Comparison of ENCODE assay signal across 9 mouse cellular contexts in the genomic region with DNA sequence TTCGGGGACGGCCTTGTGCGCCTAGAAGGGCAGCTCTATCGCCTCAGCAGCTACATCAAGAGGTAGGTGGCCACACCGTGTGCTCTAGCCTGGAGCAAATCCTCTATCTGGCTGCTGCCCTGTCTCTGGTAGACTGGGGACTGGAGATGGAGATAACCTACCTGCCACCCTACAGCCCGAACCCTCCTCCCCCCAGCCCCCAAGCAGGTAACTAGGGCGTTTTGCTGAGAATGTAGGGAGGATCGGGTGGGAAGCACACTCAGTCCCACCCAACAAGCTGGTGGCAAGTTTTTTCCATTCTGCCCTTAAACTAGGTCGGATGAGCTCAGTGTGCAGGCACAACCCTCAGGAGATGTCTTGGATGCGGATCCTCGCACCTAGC. TPM values are rescaled to one million over a fixed set of nuclear protein-coding genes. Genes with fewer than 3 reads are reported as not detected.
DNase-seq lines count a peak whose midpoint lies in the region; ATAC-seq and TF ChIP-seq lines count a peak whose summit lies in the region.
"Had no signal": no experiment of that assay in that cellular context is flagged by ENCODE, and none has a peak within 500 bp of the region (broad histone marks: within the 10 kb centered on the region; RNA-seq: fewer than 3 reads in every experiment).

No protein-coding gene starts in this region.

- peak overlapping the region; percentile 40 for H3K4me3 ChIP-seq in heart, embryonic 11.5 days (ENCODE audit: low read depth, low read length)
- H3K4me3 ChIP-seq in ES-E14 (ENCODE audit: insufficient read depth in 1 of 2, low read depth in 1 of 2, low read length in 2 of 2, poor library complexity in 1 of 2, severe bottlenecking in 1 of 2): peak overlapping the region; percentile 54 to 64; a peak in 3 of 4 replicates
- H3K4me3 ChIP-seq in forebrain, postnatal 0 days (ENCODE audit: low read depth, low read length): peak overlapping the region; percentile 18; the same call in 1 of the 2 replicates
- no peak overlapping the region for H3K4me3 ChIP-seq in liver, embryonic 14.5 days (ENCODE audit: insufficient read depth in 1 of 2, low read depth in 2 of 2, low read length in 2 of 2)

- no peak for DNase-seq in heart, postnatal 36 days
- no peak for DNase-seq in ES-E14 (ENCODE audit: low read depth, low spot score)
- no peak for DNase-seq in forebrain, postnatal 0 days
- DNase-seq in liver, embryonic 14.5 days (ENCODE audit: low read depth in 3 of 3, low spot score in 3 of 3): no peak
- no peak for DNase-seq in adrenal gland, adult 8-10 months
- no peak for DNase-seq in yolk sac, embryonic 10.5 days (ENCODE audit: low spot score)
- DNase-seq in kidney, postnatal 36 days: no peak

- no peak for TF ChIP-seq EP300 in liver, embryonic 14.5 days (IDR thresholded peaks at IDR 0.05; ENCODE audit: low read depth)

- H3K4me1 ChIP-seq in heart, embryonic 11.5 days (ENCODE audit: control insufficient read depth, insufficient read depth, low read length): 0 out of 2 replicates have a peak, but pooled peaks cover 6% of the 10 kb centered on the region
- peaks cover 0 to 2% of the 10 kb centered on the region in 2 experiments; a peak in 1 of 4 replicates for H3K4me1 ChIP-seq in ES-E14 (ENCODE audit: control insufficient read depth in 2 of 2, insufficient read depth in 2 of 2, low read length in 2 of 2, poor library complexity in 1 of 2)
- peaks cover 16% of the 10 kb centered on the region for H3K4me1 ChIP-seq in forebrain, postnatal 0 days (ENCODE audit: insufficient read depth)
- H3K4me1 ChIP-seq in liver, embryonic 14.5 days (replicated peaks; ENCODE audit: control insufficient read depth in 2 of 2, insufficient read depth in 2 of 2, low read length in 1 of 2): peaks cover 0 to 3% of the 10 kb centered on the region in 2 experiments; a peak in 1 of 4 replicates

- H3K27ac ChIP-seq in heart, embryonic 11.5 days (ENCODE audit: low read depth, low read length): no peak overlapping the region
- no peak overlapping the region for H3K27ac ChIP-seq in ES-E14 (ENCODE audit: insufficient read depth, low read depth, low read length, poor library complexity, severe bottlenecking)
- no peak overlapping the region for H3K27ac ChIP-seq in forebrain, postnatal 0 days (ENCODE audit: low read depth, low read length)
- H3K27ac ChIP-seq in liver, embryonic 14.5 days: no peak overlapping the region

- peak overlapping the region; percentile 84 for H3K4me2 ChIP-seq in heart, embryonic 11.5 days
- peak overlapping the region; percentile 50 for H3K4me2 ChIP-seq in forebrain, postnatal 0 days (ENCODE audit: low read depth)
- peak overlapping the region; percentile 11; the same call in 1 of the 2 replicates for H3K4me2 ChIP-seq in liver, embryonic 14.5 days (ENCODE audit: low read depth)

- intact Hi-C loops in heart, postnatal 36 days (cut with DNase I): no loop called here

- in situ Hi-C loops in ES-E14 (cut with MboI; ENCODE audit: low sequenced_read_pairs in 2 of 2, unreplicated experiment in 2 of 2): no loop called here

- peak overlapping the region; percentile 69 for H3K9ac ChIP-seq in heart, embryonic 11.5 days (ENCODE audit: low read depth, low read length)
- peak overlapping the region; percentile 40; the same call in 1 of the 2 replicates for H3K9ac ChIP-seq in ES-E14 (ENCODE audit: insufficient read depth, low read depth, low read length, poor library complexity, severe bottlenecking)
- H3K9ac ChIP-seq in forebrain, postnatal 0 days: peak overlapping the region; percentile 19; the same call in 1 of the 2 replicates
- no peak overlapping the region for H3K9ac ChIP-seq in liver, embryonic 14.5 days (replicated peaks)

- WGBS in heart, embryonic 11.5 days (ENCODE audit: insufficient replicate concordance): 30% methylated on average over 11 of the region's 11 CpGs
- WGBS in forebrain, postnatal 0 days: 40% methylated on average over 11 of the region's 11 CpGs
- WGBS in liver, embryonic 14.5 days (ENCODE audit: insufficient replicate concordance): 26% methylated on average over 11 of the region's 11 CpGs

- no peaks in the 10 kb centered on the region for H3K36me3 ChIP-seq in heart, embryonic 11.5 days (ENCODE audit: control insufficient read depth, insufficient read depth, low read length)
- H3K36me3 ChIP-seq in ES-E14 (ENCODE audit: control insufficient read depth, insufficient read depth, low read length, poor library complexity, severe bottlenecking): no peaks in the 10 kb centered on the region
- H3K36me3 ChIP-seq in forebrain, postnatal 0 days (ENCODE audit: insufficient read depth): no peaks in the 10 kb centered on the region
- no peaks in the 10 kb centered on the region for H3K36me3 ChIP-seq in liver, embryonic 14.5 days (replicated peaks; ENCODE audit: control insufficient read depth, insufficient read depth, low read depth)

- no peaks in the 10 kb centered on the region for H3K9me3 ChIP-seq in heart, embryonic 11.5 days (replicated peaks; ENCODE audit: control insufficient read depth, low read length)
- H3K9me3 ChIP-seq in ES-E14 (ENCODE audit: control insufficient read depth, insufficient read depth, low read depth, low read length): no peaks in the 10 kb centered on the region
- H3K9me3 ChIP-seq in forebrain, postnatal 0 days (ENCODE audit: low read length): no peaks in the 10 kb centered on the region
- H3K9me3 ChIP-seq in liver, embryonic 14.5 days (ENCODE audit: control insufficient read depth, low read length): no peaks in the 10 kb centered on the region

- TF ChIP-seq CTCF in forebrain, postnatal 0 days (IDR thresholded peaks at IDR 0.05; ENCODE audit: low read depth): no peak
- no peak for TF ChIP-seq CTCF in liver, embryonic 14.5 days (IDR thresholded peaks at IDR 0.05; ENCODE audit: low read depth)

- peaks cover 14% of the 10 kb centered on the region for H3K27me3 ChIP-seq in heart, embryonic 11.5 days (ENCODE audit: control insufficient read depth, insufficient read depth, low read length)
- no peaks in the 10 kb centered on the region for H3K27me3 ChIP-seq in forebrain, postnatal 0 days (ENCODE audit: insufficient read depth, low read length)
- peaks cover 5% of the 10 kb centered on the region for H3K27me3 ChIP-seq in liver, embryonic 14.5 days (ENCODE audit: control insufficient read depth, insufficient read depth, low read length)

- ATAC-seq in heart, embryonic 11.5 days (replicated peaks; ENCODE audit: insufficient number of reproducible peaks, low FRiP score, low TSS enrichment): no peak
- 0 out of 2 replicates have a peak, but pooled peaks have one; percentile 15 for ATAC-seq in forebrain, postnatal 0 days
- no peak for ATAC-seq in liver, embryonic 14.5 days (ENCODE audit: insufficient read depth)

TF ChIP-seq in ES-E14, 5 proteins besides CTCF, POLR2A, EP300 and RAD21:
- TF ChIP-seq ZC3H11A (IDR thresholded peaks at IDR 0.05; ENCODE audit: borderline replicate concordance, low read depth, low read length): no peak
- TF ChIP-seq HCFC1 (IDR thresholded peaks at IDR 0.05; ENCODE audit: borderline replicate concordance, insufficient read depth, low read length): no peak
- TF ChIP-seq MAFK (IDR thresholded peaks at IDR 0.05; ENCODE audit: insufficient read depth, low read depth, low read length): no peak
- TF ChIP-seq CHD2 (IDR thresholded peaks at IDR 0.05; ENCODE audit: low read depth, low read length): no peak
- TF ChIP-seq ZNF384 (IDR thresholded peaks at IDR 0.05; ENCODE audit: low read depth, low read length): no peak

RNA-seq across cellular contexts. Expression of a gene that starts 0.6 kb away (rescaled TPM):
- 0.75 and 0.96 TPM in 2 replicates for polyA plus RNA-seq in heart, embryonic 11.5 days (2014; fragmentation: Nextera tagmentation; extraction: Ambion mirVana)
- total RNA-seq in heart, postnatal 36 days (2021): 10 to 100 TPM; 15.3 to 20.8 TPM
- not detected in 2 replicates for total RNA-seq in ES-E14 (2012; rRNA removed)
- 1.7 and 2.1 TPM in 2 replicates for total RNA-seq in forebrain, postnatal 0 days (2014; rRNA removed)
- 1.1 and 1.8 TPM in 2 replicates for polyA plus RNA-seq in forebrain, postnatal 0 days (2015; fragmentation: Nextera tagmentation; extraction: Ambion mirVana)
- polyA plus RNA-seq in liver, embryonic 14.5 days (2012; rRNA removed): 0.13 and 0.18 TPM in 2 replicates
- polyA plus RNA-seq in liver, embryonic 14.5 days (2014; fragmentation: Nextera tagmentation; extraction: Ambion mirVana): 0.04 and 0.27 TPM in 2 replicates
- total RNA-seq in adrenal gland, adult 8-10 months (2022): 10 to 100 TPM in 2 of 4 experiments, 1 to 10 TPM in 2; 2.7 to 16.1 (median 9.2) TPM
- total RNA-seq: CH12.LX had no signal

RNA-seq across cellular contexts. Expression of a gene that starts 27.3 kb away (rescaled TPM):
- 0.52 and 0.57 TPM in 2 replicates for polyA plus RNA-seq in heart, embryonic 11.5 days (2014; fragmentation: Nextera tagmentation; extraction: Ambion mirVana)
- not detected for total RNA-seq in heart, postnatal 36 days (2021)
- total RNA-seq in ES-E14 (2012; rRNA removed): 0.32 and 0.71 TPM in 2 replicates
- 0.14 and 2.8 TPM in 2 replicates for total RNA-seq in forebrain, postnatal 0 days (2014; rRNA removed)
- 1.5 and 1.8 TPM in 2 replicates for polyA plus RNA-seq in forebrain, postnatal 0 days (2015; fragmentation: Nextera tagmentation; extraction: Ambion mirVana)
- polyA plus RNA-seq in liver, embryonic 14.5 days (2012; rRNA removed): 0.30 and 0.48 TPM in 2 replicates
- polyA plus RNA-seq in liver, embryonic 14.5 days (2014; fragmentation: Nextera tagmentation; extraction: Ambion mirVana): 0.23 TPM in 1 of 2 replicates, not detected in the other
- not detected for total RNA-seq in adrenal gland, adult 8-10 months (2022)
- total RNA-seq: CH12.LX had no signal

Comparison
In these comparisons a context has a peak if more than half of its experiments do, and no peak if none do; other contexts are left out.
1. H3K4me2 ChIP-seq: peak in every context shown above with its lines; median percentile 84 in heart, embryonic 11.5 days; 50 in forebrain, postnatal 0 days; 11 in liver, embryonic 14.5 days.
2. H3K4me3 ChIP-seq: peak in heart, embryonic 11.5 days (single experiment), ES-E14 (2 of 2) and forebrain, postnatal 0 days (single experiment); none in liver, embryonic 14.5 days (0 of 2).